Mouse (Mus musculus): ENCODE measurements around the gene Ttll13. TPM values are rescaled to one million over a fixed set of nuclear protein-coding genes. Genes with fewer than 3 reads are reported as not detected.

Ttll13 gene
- polyA plus RNA-seq, 1 experiment from 2014 or later = 0.43 TPM

DNA sequence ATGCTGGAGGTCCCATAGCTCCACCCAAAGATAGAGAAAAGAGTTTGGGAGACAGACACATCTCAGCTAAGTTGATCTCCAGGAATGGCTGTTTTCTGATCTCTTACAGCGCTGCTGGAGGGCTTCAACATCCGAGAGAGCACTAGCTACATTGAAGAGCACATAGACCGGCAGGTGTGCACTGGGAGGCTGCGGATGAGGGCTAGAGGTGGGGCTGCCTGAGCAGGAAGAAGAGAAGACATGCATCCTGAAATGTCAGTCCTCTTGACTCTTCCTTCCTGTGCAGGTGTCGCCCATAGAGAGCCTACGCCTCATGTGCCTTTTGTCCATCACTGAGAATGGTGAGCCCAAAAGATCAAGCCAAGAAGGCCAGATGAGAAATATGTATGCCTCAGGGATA is 39.5 kb downstream of the Ttll13 start:
- no peak overlapping the region for H3K9ac ChIP-seq (replicated peaks)
- H3K36me3 ChIP-seq (replicated peaks; ENCODE audit: insufficient read depth, low read length) = peaks cover 60% of the 10 kb centered on the region
- no peaks in the 10 kb centered on the region for H3K27me3 ChIP-seq (ENCODE audit: insufficient read depth, low read length)
- WGBS (ENCODE audit: insufficient replicate concordance) = 92% methylated on average over 6 of the region's 6 CpGs
- TF ChIP-seq EP300 (IDR thresholded peaks at IDR 0.05; ENCODE audit: low read depth) = no peak
- no peak for TF ChIP-seq CTCF (IDR thresholded peaks at IDR 0.05; ENCODE audit: low read depth)
- no peak overlapping the region for H3K4me3 ChIP-seq (ENCODE audit: low read depth, low read length)
- no peak overlapping the region for H3K27ac ChIP-seq (ENCODE audit: low read depth)
- no peak for ATAC-seq
- no peaks in the 10 kb centered on the region for H3K9me3 ChIP-seq (ENCODE audit: low read length)
- H3K4me2 ChIP-seq (ENCODE audit: low read depth, low read length) = no peak overlapping the region
- no peak for DNase-seq
- H3K4me1 ChIP-seq (ENCODE audit: insufficient read depth) = peaks cover 6% of the 10 kb centered on the region

DNA sequence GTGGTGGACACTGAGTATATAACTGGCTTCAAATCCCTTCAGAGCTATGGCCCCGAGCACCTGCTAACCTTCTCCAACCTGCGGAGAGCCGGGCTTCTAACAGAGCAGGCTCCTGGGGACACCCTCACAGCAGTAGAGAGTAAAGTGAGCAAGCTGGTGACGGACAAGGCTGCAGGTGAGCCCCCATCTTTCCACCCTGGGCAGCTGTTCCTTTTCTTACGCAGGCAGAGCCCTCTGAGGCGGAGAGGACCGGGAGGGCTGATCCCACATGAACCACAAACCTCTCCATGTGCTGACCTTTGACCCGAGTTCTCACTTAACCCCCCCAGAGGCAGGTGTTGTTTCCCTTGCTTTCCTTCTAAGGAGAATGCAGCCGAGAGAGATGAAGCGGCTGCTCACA is 41.6 kb downstream of the Ttll13 start:
- no peaks in the 10 kb centered on the region for H3K9me3 ChIP-seq (ENCODE audit: low read length)
- peaks cover 6% of the 10 kb centered on the region for H3K4me1 ChIP-seq (ENCODE audit: insufficient read depth)
- H3K27me3 ChIP-seq (ENCODE audit: insufficient read depth, low read length) = no peaks in the 10 kb centered on the region
- DNase-seq = no peak
- no peak overlapping the region for H3K27ac ChIP-seq (ENCODE audit: low read depth)
- H3K4me2 ChIP-seq (ENCODE audit: low read depth, low read length) = no peak overlapping the region
- no peak for TF ChIP-seq EP300 (IDR thresholded peaks at IDR 0.05; ENCODE audit: low read depth)
- no peak for TF ChIP-seq CTCF (IDR thresholded peaks at IDR 0.05; ENCODE audit: low read depth)
- ATAC-seq = no peak
- H3K36me3 ChIP-seq (replicated peaks; ENCODE audit: insufficient read depth, low read length) = peaks cover 57% of the 10 kb centered on the region
- H3K4me3 ChIP-seq (ENCODE audit: low read depth, low read length) = no peak overlapping the region
- 78% methylated on average over 10 of the region's 10 CpGs for WGBS (ENCODE audit: insufficient replicate concordance)
- H3K9ac ChIP-seq (replicated peaks) = no peak overlapping the region

DNA sequence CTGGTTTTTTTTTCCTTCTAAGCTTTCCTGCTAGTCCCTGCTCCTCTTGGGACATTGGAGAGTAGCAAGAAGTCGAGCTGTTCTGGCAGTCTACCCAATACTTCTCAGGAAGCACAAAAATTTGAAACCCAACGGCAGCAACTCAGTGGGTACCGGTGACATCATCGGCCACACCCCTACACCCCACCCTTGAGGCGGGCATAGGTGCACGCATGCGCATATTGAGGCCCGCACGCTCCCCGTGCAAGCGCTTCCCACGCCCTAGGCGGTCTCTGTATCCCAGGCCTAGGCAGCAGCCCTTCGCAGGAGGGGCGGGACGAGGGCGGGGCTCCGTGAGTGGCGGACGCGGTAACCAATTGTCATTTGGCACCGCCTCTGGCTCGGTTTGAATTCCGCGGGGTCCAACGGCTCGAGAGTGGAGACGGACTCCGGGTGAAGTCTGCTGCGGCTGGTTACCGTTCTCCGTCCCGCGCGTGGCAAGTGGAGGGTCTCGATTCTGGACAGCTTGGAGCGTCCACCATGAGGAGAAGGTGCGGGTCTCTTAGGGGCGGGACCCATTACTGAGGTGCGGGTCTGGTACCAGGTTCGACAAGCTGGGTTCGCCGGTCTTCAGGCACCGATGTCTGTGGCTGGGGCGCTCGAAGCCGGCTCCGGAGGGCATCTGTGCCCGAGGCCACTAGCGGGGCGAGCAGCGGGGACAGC is 48.0 kb downstream of the Ttll13 start, which contains the start of gene Prc1:
Gene Prc1 (plus strand): TSS at position 389 of the 702 bp plus-strand sequence.
- peaks cover 13% of the 10 kb centered on the region; the same call in 1 of the 2 replicates for H3K4me1 ChIP-seq (ENCODE audit: insufficient read depth)
- peak; percentile 100 for DNase-seq
- no peaks in the 10 kb centered on the region for H3K9me3 ChIP-seq (ENCODE audit: low read length)
- peak within 1 kb of the TSS; percentile 96 for H3K9ac ChIP-seq (replicated peaks)
- no peaks in the 10 kb centered on the region for H3K27me3 ChIP-seq (ENCODE audit: insufficient read depth, low read length)
- peak; percentile 99 for ATAC-seq
- H3K36me3 ChIP-seq (replicated peaks; ENCODE audit: insufficient read depth, low read length) = peaks cover 20% of the 10 kb centered on the region
- TF ChIP-seq CTCF (IDR thresholded peaks at IDR 0.05; ENCODE audit: low read depth) (no peak; the same call in 1 of the 2 replicates), EP300 (IDR thresholded peaks at IDR 0.05; ENCODE audit: low read depth) (no peak)
- H3K4me2 ChIP-seq (ENCODE audit: low read depth, low read length) = peak within 1 kb of the TSS; percentile 85
- peak within 1 kb of the TSS; percentile 85 for H3K4me3 ChIP-seq (ENCODE audit: low read depth, low read length)
- under 1% methylated on average over 52 of the region's 52 CpGs for WGBS (ENCODE audit: insufficient replicate concordance)
- H3K27ac ChIP-seq (ENCODE audit: low read depth) = peak within 1 kb of the TSS; percentile 85

DNA sequence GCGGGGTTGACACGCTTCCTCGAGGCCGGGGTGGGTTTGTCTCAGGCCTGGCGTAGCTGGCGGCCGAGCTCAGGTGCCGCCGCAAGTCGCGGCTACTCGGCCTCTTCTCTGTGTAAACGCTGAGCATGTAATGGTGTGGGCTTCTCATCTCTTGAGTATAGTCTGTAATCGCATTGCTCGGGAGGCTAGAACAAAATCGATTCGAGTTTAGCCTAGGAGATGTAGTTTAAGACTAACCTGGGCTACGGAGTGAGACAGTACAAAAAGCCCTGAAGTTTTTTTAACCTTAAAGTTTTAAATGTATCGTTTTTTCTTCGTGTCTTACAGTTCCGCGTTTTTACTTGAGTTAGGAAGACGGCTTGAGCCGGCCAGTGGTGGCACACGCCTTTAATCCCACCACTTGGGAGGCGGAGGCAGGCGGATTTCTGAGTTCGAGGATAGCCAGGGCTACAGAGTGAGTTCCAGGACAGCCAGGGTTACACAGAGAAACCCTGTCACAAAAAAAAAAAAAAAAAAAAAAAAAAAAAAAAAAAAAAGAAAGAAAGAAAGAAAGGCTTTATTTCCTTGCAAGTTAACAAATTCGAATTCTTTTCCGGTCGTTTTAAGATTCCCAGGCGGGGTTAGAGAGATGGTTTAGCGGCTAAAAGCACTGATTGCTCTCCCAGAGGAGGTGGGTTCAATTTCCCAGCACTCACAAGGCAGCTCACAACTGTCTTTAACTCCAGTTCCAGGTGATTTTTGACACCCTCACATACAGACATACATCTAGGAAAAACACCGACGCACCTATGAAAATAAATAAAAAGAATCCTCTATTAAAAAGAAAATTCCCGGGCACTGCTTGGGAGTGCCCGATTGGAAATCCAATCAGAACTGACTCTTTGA is 48.8 kb downstream of the Ttll13 start:
- H3K4me1 ChIP-seq (ENCODE audit: insufficient read depth) = peaks cover 13% of the 10 kb centered on the region; the same call in 1 of the 2 replicates
- WGBS (ENCODE audit: insufficient replicate concordance) = 9% methylated on average over 37 of the region's 37 CpGs
- no peak for TF ChIP-seq CTCF (IDR thresholded peaks at IDR 0.05; ENCODE audit: low read depth)
- H3K4me3 ChIP-seq (ENCODE audit: low read depth, low read length) = peak overlapping the region; percentile 85
- H3K9me3 ChIP-seq (ENCODE audit: low read length) = no peaks in the 10 kb centered on the region
- peak overlapping the region; percentile 96 for H3K9ac ChIP-seq (replicated peaks)
- H3K27me3 ChIP-seq (ENCODE audit: insufficient read depth, low read length) = no peaks in the 10 kb centered on the region
- DNase-seq (no peak), ATAC-seq (peak; percentile 44)
- H3K27ac ChIP-seq (ENCODE audit: low read depth) = peak overlapping the region; percentile 73
- H3K4me2 ChIP-seq (ENCODE audit: low read depth, low read length) = peak overlapping the region; percentile 85
- peaks cover 25% of the 10 kb centered on the region for H3K36me3 ChIP-seq (replicated peaks; ENCODE audit: insufficient read depth, low read length)

DNA sequence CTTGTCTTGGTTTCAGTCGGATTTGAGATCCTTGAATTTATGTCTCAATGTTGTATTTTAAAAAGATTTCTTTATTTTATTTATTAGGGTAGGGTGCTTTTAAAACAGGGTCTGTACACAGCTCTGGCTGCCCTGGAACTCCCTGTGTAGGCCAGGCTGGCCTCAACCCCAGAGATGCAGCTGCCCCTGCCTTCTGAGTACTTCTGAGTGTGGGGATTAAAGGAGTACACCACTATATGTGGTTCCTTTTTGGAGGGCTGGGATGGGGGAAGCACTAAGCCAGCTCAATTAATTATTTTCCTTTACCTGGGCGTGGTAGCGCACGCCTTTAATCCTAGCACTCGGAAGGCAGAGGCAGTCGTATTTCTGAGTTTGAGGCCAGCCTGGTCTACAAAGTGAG is 50.3 kb downstream of the Ttll13 start:
- WGBS (ENCODE audit: insufficient replicate concordance) = 87% methylated on average over 6 of the region's 6 CpGs
- TF ChIP-seq EP300 (IDR thresholded peaks at IDR 0.05; ENCODE audit: low read depth) (no peak), CTCF (IDR thresholded peaks at IDR 0.05; ENCODE audit: low read depth) (no peak)
- H3K4me2 ChIP-seq (ENCODE audit: low read depth, low read length) = peak overlapping the region; percentile 85
- no peak for ATAC-seq
- H3K36me3 ChIP-seq (replicated peaks; ENCODE audit: insufficient read depth, low read length) = peaks cover 33% of the 10 kb centered on the region
- DNase-seq = no peak
- no peak overlapping the region for H3K27ac ChIP-seq (ENCODE audit: low read depth)
- H3K9me3 ChIP-seq (ENCODE audit: low read length) = no peaks in the 10 kb centered on the region
- H3K9ac ChIP-seq (replicated peaks) = peak overlapping the region; percentile 18; the same call in 1 of the 2 replicates
- peaks cover 13% of the 10 kb centered on the region; the same call in 1 of the 2 replicates for H3K4me1 ChIP-seq (ENCODE audit: insufficient read depth)
- H3K4me3 ChIP-seq (ENCODE audit: low read depth, low read length) = peak overlapping the region; percentile 85; the same call in 1 of the 2 replicates
- H3K27me3 ChIP-seq (ENCODE audit: insufficient read depth, low read length) = no peaks in the 10 kb centered on the region

DNA sequence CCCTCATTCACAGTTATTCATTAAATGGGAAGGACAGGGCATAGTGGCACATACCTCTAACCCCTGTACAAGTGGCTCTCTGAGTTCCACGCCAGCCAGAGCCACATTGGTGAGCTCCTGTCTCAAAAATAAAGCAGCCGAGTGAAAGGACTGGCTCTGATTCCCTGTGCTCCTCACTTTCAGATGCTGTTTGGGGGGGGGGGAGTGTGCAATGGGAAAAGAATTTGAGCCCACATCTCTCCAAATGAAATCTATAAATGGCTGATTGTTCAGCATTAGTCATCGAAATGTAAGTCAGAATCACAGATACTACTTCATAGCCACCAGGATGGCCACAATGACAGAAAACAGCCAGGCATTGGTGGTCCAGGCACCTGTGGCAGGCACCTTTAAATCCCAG is 50.9 kb downstream of the Ttll13 start:
- Histone ChIP-seq H3K4me1 (ENCODE audit: insufficient read depth) (peaks cover 13% of the 10 kb centered on the region; the same call in 1 of the 2 replicates), H3K4me2 (ENCODE audit: low read depth, low read length) (peak overlapping the region; percentile 85), H3K27ac (ENCODE audit: low read depth) (no peak overlapping the region), H3K27me3 (ENCODE audit: insufficient read depth, low read length) (no peaks in the 10 kb centered on the region), H3K4me3 (ENCODE audit: low read depth, low read length) (0 out of 2 replicates have a peak overlapping the region, but pooled peaks have one; percentile 85), H3K9ac (replicated peaks) (peak overlapping the region; percentile 18; the same call in 1 of the 2 replicates), H3K9me3 (ENCODE audit: low read length) (no peaks in the 10 kb centered on the region), H3K36me3 (replicated peaks; ENCODE audit: insufficient read depth, low read length) (peaks cover 37% of the 10 kb centered on the region)
- ATAC-seq (no peak), DNase-seq (no peak)
- no peak for TF ChIP-seq CTCF (IDR thresholded peaks at IDR 0.05; ENCODE audit: low read depth)
- no peak for TF ChIP-seq EP300 (IDR thresholded peaks at IDR 0.05; ENCODE audit: low read depth)
- 83% methylated on average over 3 of the region's 3 CpGs for WGBS (ENCODE audit: insufficient replicate concordance)

All from liver, postnatal 0 days (tissue).